ENCODE assay signal across 8 mouse cellular contexts in genomic region chr9:118041022-118041400, GRCm38 (mm10). TPM values are rescaled to one million over a fixed set of nuclear protein-coding genes. Genes with fewer than 3 reads are reported as not detected.
DNase-seq lines count a peak whose midpoint lies in the region; ATAC-seq and TF ChIP-seq lines count a peak whose summit lies in the region.

No protein-coding gene starts in this region.

- WGBS in hindbrain, embryonic 11.5 days: 5% methylated on average over 21 of the region's 21 CpGs
- 1% methylated on average over 20 of the region's 21 CpGs for WGBS in lung, postnatal 0 days
- under 1% methylated on average over 21 of the region's 21 CpGs for WGBS in stomach, postnatal 0 days

- peak overlapping the region; percentile 92 for H3K27ac ChIP-seq in hindbrain, embryonic 11.5 days (ENCODE audit: low read depth, low read length)
- peak overlapping the region; percentile 99 for H3K27ac ChIP-seq in lung, postnatal 0 days (ENCODE audit: low read length)
- H3K27ac ChIP-seq in stomach, postnatal 0 days (replicated peaks): peak overlapping the region; percentile 98

- no peaks in the 10 kb centered on the region for H3K36me3 ChIP-seq in hindbrain, embryonic 11.5 days (ENCODE audit: control insufficient read depth, insufficient read depth, low read length)
- H3K36me3 ChIP-seq in lung, postnatal 0 days (ENCODE audit: insufficient read depth, low read length): no peaks in the 10 kb centered on the region
- H3K36me3 ChIP-seq in stomach, postnatal 0 days (ENCODE audit: control insufficient read depth, insufficient read depth, low read length): no peaks in the 10 kb centered on the region

- peak overlapping the region; percentile 59 for H3K4me2 ChIP-seq in hindbrain, embryonic 11.5 days (replicated peaks; ENCODE audit: low read depth, low read length)
- peak overlapping the region; percentile 64 for H3K4me2 ChIP-seq in lung, postnatal 0 days (replicated peaks; ENCODE audit: low read depth, low read length)
- H3K4me2 ChIP-seq in stomach, postnatal 0 days (replicated peaks; ENCODE audit: low read depth): peak overlapping the region; percentile 71

- intact Hi-C loops in gastrocnemius, postnatal 36 days (cut with DNase I): loop anchor here (2.0 kb wide), 1 partner anchor 110 kb away; the partner anchor contains the start of gene Cmc1

- H3K9me3 ChIP-seq in hindbrain, embryonic 11.5 days (ENCODE audit: control insufficient read depth, low read length): no peaks in the 10 kb centered on the region
- H3K9me3 ChIP-seq in lung, postnatal 0 days (ENCODE audit: low read length): no peaks in the 10 kb centered on the region
- H3K9me3 ChIP-seq in stomach, postnatal 0 days (ENCODE audit: control insufficient read depth, low read length): no peaks in the 10 kb centered on the region

- no peaks in the 10 kb centered on the region for H3K4me1 ChIP-seq in hindbrain, embryonic 11.5 days (replicated peaks; ENCODE audit: control insufficient read depth, insufficient read depth, low read length)
- peaks cover 6% of the 10 kb centered on the region; the same call in 1 of the 2 replicates for H3K4me1 ChIP-seq in lung, postnatal 0 days (ENCODE audit: insufficient read depth, low read depth, low read length)
- H3K4me1 ChIP-seq in stomach, postnatal 0 days (replicated peaks; ENCODE audit: control insufficient read depth, insufficient read depth): no peaks in the 10 kb centered on the region

- no peak for ATAC-seq in hindbrain, embryonic 11.5 days (ENCODE audit: low FRiP score)
- ATAC-seq in lung, postnatal 0 days: no peak
- ATAC-seq in stomach, postnatal 0 days (ENCODE audit: low FRiP score, low TSS enrichment): no peak

- H3K4me3 ChIP-seq in hindbrain, embryonic 11.5 days (ENCODE audit: low read depth, low read length): peak overlapping the region; percentile 75
- H3K4me3 ChIP-seq in lung, postnatal 0 days (ENCODE audit: low read depth, low read length): peak overlapping the region; percentile 96
- H3K4me3 ChIP-seq in stomach, postnatal 0 days (ENCODE audit: low read depth, low read length): peak overlapping the region; percentile 95

- H3K27me3 ChIP-seq in hindbrain, embryonic 11.5 days (ENCODE audit: control insufficient read depth, insufficient read depth, low read length): no peaks in the 10 kb centered on the region
- no peaks in the 10 kb centered on the region for H3K27me3 ChIP-seq in lung, postnatal 0 days (replicated peaks; ENCODE audit: insufficient read depth, low read length)
- no peaks in the 10 kb centered on the region for H3K27me3 ChIP-seq in stomach, postnatal 0 days (ENCODE audit: control insufficient read depth, insufficient read depth, low read length)

- H3K9ac ChIP-seq in hindbrain, embryonic 11.5 days (ENCODE audit: low read depth, low read length): peak overlapping the region; percentile 84
- peak overlapping the region; percentile 88 for H3K9ac ChIP-seq in lung, postnatal 0 days (replicated peaks; ENCODE audit: low read depth)
- H3K9ac ChIP-seq in stomach, postnatal 0 days (ENCODE audit: low read length): peak overlapping the region; percentile 90

- no peak for TF ChIP-seq CTCF in lung, postnatal 0 days (IDR thresholded peaks at IDR 0.05)
- TF ChIP-seq CTCF in stomach, postnatal 0 days (IDR thresholded peaks at IDR 0.05; ENCODE audit: low read depth): no peak

- peak; percentile 9 for DNase-seq in gastrocnemius, adult 18-20 months (ENCODE audit: low spot score)
- DNase-seq in gastrocnemius, postnatal 36 days: no peak
- peak; percentile 45 for DNase-seq in thymus, postnatal 14 days
- DNase-seq in thymus, postnatal 25 days: no peak
- DNase-seq in hindbrain, embryonic 11.5 days (ENCODE audit: low spot score): peak; percentile 47
- DNase-seq in lung, postnatal 0 days (ENCODE audit: low spot score): peak; percentile 76
- DNase-seq in stomach, postnatal 0 days (ENCODE audit: low spot score): no peak
- no peak for DNase-seq in frontal cortex, postnatal 36 days (ENCODE audit: low spot score in 2 of 2)

- TF ChIP-seq EP300 in lung, postnatal 0 days (IDR thresholded peaks at IDR 0.05): no peak
- TF ChIP-seq EP300 in stomach, postnatal 0 days (optimal IDR thresholded peaks at IDR 0.05): no peak

RNA-seq across cellular contexts. Expression of gene Azi2, which starts 0.7 kb away (rescaled TPM):
- total RNA-seq in gastrocnemius, adult 18-20 months (2021): 10 to 100 TPM; 30.7 to 35.4 TPM
- 10 to 100 TPM; 29.7 to 38.7 TPM for total RNA-seq in gastrocnemius, postnatal 36 days (2021)
- 79.1 and 82.5 TPM in 2 replicates for polyA plus RNA-seq in hindbrain, embryonic 11.5 days (2014; fragmentation: Nextera tagmentation; extraction: Ambion mirVana)
- polyA plus RNA-seq in lung, postnatal 0 days (2015; fragmentation: Nextera tagmentation; extraction: Ambion mirVana): 58.4 and 59.5 TPM in 2 replicates
- 48.3 and 51.5 TPM in 2 replicates for polyA plus RNA-seq in stomach, postnatal 0 days (2015; fragmentation: Nextera tagmentation; extraction: Ambion mirVana)

Comparison
In these comparisons a context has a peak if more than half of its experiments do, and no peak if none do; other contexts are left out.
1. DNase-seq: peak in gastrocnemius, adult 18-20 months (single experiment), thymus, postnatal 14 days (single experiment), hindbrain, embryonic 11.5 days (single experiment) and lung, postnatal 0 days (single experiment); none in gastrocnemius, postnatal 36 days (0 of 2), thymus, postnatal 25 days (single experiment), stomach, postnatal 0 days (single experiment) and frontal cortex, postnatal 36 days (0 of 2).
2. Peak in every context shown above with its lines, with median percentiles within 50 percentile points of each other: H3K27ac ChIP-seq, H3K4me2 ChIP-seq, H3K4me3 ChIP-seq and H3K9ac ChIP-seq.